Mouse (Mus musculus) adrenal gland, adult 8-10 months (tissue): ENCODE data around the gene Atrip. TPM values are rescaled to one million over a fixed set of nuclear protein-coding genes. Genes with fewer than 3 reads are reported as not detected.
A peak's percentile ranks its signal among the peaks of the same experiment; 100 is the strongest.

Experiments used
- DNase-seq: peaks from one replicate; pipeline ENCODE4 v3.0.0; 2022
- total RNA-seq, 4 experiments: library from RNA; stranded (reverse); gene quantifications; 2 replicates each; pipeline ENCODE4 v1.2.4; 2022

The Atrip gene
- total RNA-seq, 4 experiments from 2014 or later, result 16.3 to 27.7 (median 22.2) TPM

- no peak for DNase-seq
Observed at GRCm38 (mm10) chr9:109057543-109057942, 16.4 kb downstream of the Atrip start.

GRCm38 (mm10) chr9:109056916-109057315, 17.0 kb downstream of the Atrip start:
- no peak for DNase-seq

GRCm38 (mm10) chr9:109056081-109056690, 17.7 kb downstream of the Atrip start:
- no peak for DNase-seq

GRCm38 (mm10) chr9:109055271-109056030, 18.5 kb downstream of the Atrip start:
- DNase-seq, result no peak

- DNase-seq, result peak; percentile 78
Observed at GRCm38 (mm10) chr9:109054712-109055111, 19.2 kb downstream of the Atrip start.

GRCm38 (mm10) chr9:109053851-109054250, 20.1 kb downstream of the Atrip start:
- DNase-seq, result no peak

- no peak for DNase-seq
Observed at GRCm38 (mm10) chr9:109053366-109053765, 20.6 kb downstream of the Atrip start.

- DNase-seq, result no peak
Observed at GRCm38 (mm10) chr9:109052490-109053260, 21.2 kb downstream of the Atrip start.

- DNase-seq, result no peak
Observed at GRCm38 (mm10) chr9:109051651-109052489, 22.1 kb downstream of the Atrip start.

GRCm38 (mm10) chr9:109051011-109051501, 22.9 kb downstream of the Atrip start:
- no peak for DNase-seq

- DNase-seq, result no peak
Observed at GRCm38 (mm10) chr9:109050674-109050997, 23.3 kb downstream of the Atrip start.

GRCm38 (mm10) chr9:109049996-109050673, 23.8 kb downstream of the Atrip start:
- DNase-seq, result no peak

- no peak for DNase-seq
Observed at GRCm38 (mm10) chr9:109049316-109049715, 24.6 kb downstream of the Atrip start.

- no peak for DNase-seq
Observed at GRCm38 (mm10) chr9:109046306-109046705, 27.6 kb downstream of the Atrip start.

- DNase-seq, result no peak
Observed at GRCm38 (mm10) chr9:109041351-109041750, 32.6 kb downstream of the Atrip start.

- no peak for DNase-seq
Observed at GRCm38 (mm10) chr9:109040906-109041305, 33.0 kb downstream of the Atrip start.

GRCm38 (mm10) chr9:109040216-109040615, 33.7 kb downstream of the Atrip start:
- no peak for DNase-seq

GRCm38 (mm10) chr9:109039681-109040080, 34.2 kb downstream of the Atrip start:
- DNase-seq, result no peak

GRCm38 (mm10) chr9:109038901-109039364, 35.0 kb downstream of the Atrip start:
- peak; percentile 60 for DNase-seq

GRCm38 (mm10) chr9:109038086-109038895, 35.6 kb downstream of the Atrip start, which contains the start of gene Shisa5:
Gene Shisa5 (plus strand): TSS chr9:109038565.
- peak; percentile 69 for DNase-seq

GRCm38 (mm10) chr9:109032435-109032834, 41.5 kb downstream of the Atrip start:
- DNase-seq, result no peak
